Mouse (Mus musculus) embryo, embryonic 9.5 days (tissue): ENCODE measurements around the gene Tanc2.

Experiments
- DNase-seq: peaks from one replicate; pipeline ENCODE4 v3.0.0-alpha.2; 2017; ENCODE audit errors: extremely low spot score

Gene Tanc2

GRCm38 (mm10) chr11:105953402-105953801 lies 363.6 kb downstream of the Tanc2 start:
- no peak for DNase-seq

DNA sequence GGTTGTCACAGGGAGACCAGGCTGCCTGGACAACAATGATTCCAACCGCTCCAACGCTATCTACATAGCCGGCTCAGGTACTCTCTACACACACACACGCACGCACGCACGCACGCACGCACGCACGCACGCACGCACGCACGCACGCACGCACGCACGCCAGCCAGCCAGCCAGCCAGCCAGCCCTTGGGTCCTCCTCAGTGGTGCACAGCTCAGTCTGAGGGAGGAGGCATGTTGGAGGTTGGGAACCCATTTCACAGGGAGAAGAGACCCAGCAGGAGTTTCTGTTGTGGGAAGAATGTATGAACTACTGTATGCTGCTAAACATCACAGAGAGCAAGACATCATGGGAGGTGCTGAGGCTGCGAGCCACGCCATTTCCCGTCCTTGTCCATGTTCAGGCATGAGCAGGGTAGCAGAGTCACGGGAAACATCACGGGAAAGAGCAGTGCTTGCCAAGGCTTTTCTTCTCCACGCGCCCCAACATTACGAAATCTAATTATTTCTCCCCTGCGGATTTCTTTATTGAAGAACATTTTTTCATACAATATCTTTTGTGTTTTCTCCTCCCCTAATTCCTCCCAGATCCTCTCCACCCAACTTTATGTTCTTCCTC lies 366.1 kb downstream of the Tanc2 start:
- no peak for DNase-seq

DNA sequence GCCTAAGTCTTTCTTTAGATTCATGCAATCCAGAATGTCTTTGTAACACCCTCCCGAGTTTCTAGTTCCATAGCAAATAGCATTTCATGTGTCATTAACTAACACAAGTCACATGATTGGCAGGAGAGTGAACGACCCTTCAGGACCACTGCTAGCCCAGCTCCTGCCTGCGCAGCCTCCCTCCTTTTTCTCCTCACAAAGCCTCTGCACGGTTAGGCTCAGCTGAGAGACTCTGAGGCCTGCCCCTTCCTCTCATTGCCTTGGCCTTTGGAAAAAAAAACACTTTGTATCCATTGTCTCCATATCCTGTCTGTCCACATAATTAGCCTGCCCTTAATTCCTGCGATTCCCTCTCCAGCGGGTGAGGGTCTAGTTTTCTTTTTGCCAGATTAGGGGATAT lies 367.7 kb downstream of the Tanc2 start:
- DNase-seq: no peak

GRCm38 (mm10) chr11:105958566-105958965 lies 368.8 kb downstream of the Tanc2 start:
- DNase-seq: no peak

- DNase-seq: no peak
Observed at GRCm38 (mm10) chr11:105959355-105959754, 369.6 kb downstream of the Tanc2 start.

DNA sequence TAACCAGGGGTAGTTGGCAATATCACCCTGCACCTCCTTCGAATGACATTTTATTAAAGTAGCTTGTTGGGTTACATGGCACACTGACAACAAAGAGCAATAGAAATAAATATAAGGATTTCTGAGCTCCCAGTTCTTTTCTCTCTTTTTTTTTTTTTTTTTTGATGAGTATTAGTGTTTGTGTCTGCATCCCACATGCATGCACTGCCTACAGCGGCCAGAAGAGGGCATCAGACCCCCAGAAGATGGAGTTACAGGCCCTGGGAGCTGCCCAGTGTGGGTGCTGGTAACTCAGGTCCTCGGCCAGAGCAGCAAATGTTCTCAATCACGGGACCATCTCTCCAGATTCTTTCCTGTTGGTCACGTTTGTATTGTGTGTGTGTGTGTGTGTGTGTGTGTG lies 374.9 kb downstream of the Tanc2 start:
- no peak for DNase-seq

DNA sequence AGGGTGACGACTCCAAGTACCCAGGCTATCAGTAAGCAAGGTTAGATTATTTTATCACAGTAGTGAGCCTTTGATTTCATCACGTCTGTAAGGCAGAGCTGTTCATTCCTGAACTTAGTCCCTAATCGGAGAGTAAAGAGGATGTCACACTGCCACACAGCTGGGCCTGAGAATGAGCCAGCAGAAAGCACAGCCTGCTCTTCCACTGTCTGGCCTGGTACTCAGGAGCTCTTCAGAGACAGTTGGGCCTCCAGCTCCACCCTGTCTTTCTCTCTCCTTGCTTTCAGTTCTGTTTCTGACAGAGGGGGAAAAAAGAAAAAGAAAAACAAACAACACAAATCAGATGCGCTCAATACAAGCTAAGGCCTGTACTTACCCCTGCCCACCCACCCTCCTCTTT lies 376.5 kb downstream of the Tanc2 start:
- DNase-seq: no peak

DNA sequence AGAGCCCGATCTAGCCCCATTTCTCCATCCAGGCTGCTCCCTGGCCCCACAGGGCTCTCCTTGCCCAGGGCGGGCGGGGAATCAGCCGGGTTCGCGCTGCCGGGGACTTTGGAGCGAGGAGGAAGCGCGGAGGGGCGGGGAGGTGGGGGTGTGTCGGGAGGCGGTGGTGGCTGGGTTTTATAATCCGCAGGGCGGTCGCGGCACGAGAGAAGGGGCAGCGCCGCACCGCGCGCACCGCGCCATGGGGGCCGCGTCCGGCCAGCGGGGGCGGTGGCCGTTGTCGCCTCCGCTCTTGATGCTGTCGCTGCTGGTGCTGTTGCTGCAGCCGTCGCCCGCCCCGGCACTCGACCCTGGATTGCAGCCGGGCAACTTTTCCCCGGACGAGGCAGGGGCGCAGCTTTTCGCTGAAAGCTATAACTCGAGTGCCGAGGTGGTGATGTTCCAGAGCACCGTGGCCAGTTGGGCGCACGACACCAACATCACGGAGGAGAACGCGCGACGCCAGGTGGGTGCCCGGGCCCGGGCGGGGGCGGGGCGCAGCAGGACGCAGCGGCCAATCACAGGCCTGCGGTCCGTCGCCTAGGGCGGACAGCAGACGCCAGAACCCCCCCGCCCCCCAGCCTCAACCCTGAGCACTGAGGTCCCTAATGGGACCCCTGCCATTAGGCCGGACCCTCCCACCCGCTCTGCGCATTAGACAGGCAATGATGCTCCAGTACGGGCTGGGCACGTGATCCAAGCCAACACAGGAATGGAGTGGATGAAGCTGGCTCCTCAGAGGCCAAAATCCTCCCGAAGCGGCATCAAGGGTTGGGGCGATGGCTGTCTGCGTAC lies 378.2 kb downstream of the Tanc2 start, which contains the start of gene Ace:
TSS of gene Ace (plus strand) at position 205 of the 834 bp plus-strand sequence.
- peak; percentile 50 for DNase-seq

- DNase-seq: no peak
Observed at GRCm38 (mm10) chr11:105968948-105969347, 379.2 kb downstream of the Tanc2 start.

- no peak for DNase-seq
Observed at GRCm38 (mm10) chr11:105969516-105969915, 379.7 kb downstream of the Tanc2 start.

DNA sequence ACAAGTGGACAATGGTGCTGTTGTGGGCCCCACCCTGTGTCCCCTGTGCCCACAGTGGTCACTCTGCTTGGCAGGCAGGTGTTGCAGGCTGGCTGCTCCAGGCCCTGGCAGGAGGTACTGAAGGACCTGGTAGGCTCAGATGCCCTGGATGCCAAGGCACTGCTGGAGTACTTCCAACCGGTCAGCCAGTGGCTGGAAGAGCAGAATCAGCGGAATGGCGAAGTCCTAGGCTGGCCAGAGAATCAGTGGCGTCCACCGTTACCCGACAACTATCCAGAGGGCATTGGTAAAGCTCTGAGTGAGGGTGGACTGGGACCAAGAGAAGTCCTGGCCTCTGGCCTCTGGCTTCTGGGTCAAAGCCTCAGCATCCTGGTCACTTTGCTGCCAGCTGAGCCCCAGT lies 384.8 kb downstream of the Tanc2 start:
- no peak for DNase-seq

GRCm38 (mm10) chr11:105975050-105975449 lies 385.3 kb downstream of the Tanc2 start:
- DNase-seq: no peak

GRCm38 (mm10) chr11:105975636-105976035 lies 385.9 kb downstream of the Tanc2 start:
- no peak for DNase-seq

DNA sequence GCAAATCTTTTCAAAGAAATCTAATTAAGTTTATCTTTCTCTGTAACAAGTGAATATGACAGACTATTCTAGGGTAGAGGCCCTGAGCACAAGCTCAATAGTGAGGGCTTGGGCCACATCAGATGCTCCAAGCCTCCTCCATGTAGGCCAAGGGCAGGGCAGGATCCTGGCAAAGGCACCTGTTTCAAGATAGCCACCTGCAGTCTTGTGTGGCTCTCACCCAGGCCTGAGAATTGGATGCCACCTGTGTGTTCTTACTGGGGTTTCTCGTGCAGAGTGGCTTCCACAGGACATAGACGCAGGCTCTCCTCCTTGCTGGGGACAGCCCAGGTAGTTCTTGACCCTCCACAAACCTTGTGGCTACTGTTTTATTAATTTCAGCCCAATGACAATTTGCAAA lies 388.4 kb downstream of the Tanc2 start:
- DNase-seq: no peak

GRCm38 (mm10) chr11:105978634-105979033 lies 388.8 kb downstream of the Tanc2 start:
- DNase-seq: no peak
